Mouse (Mus musculus): Measurements from ENCODE around the gene Desi1. TPM values are rescaled to one million over a fixed set of nuclear protein-coding genes. Genes with fewer than 3 reads are reported as not detected.
A peak's percentile ranks its signal among the peaks of the same experiment; 100 is the strongest.

Desi1 gene
- polyA plus RNA-seq, 1 experiment from 2014 or later, result 20.8 TPM

- 14% methylated on average over 7 of the region's 7 CpGs for WGBS
Observed at GRCm38 (mm10) chr15:82065511-82065910, 31.8 kb upstream of the Desi1 start.

DNA sequence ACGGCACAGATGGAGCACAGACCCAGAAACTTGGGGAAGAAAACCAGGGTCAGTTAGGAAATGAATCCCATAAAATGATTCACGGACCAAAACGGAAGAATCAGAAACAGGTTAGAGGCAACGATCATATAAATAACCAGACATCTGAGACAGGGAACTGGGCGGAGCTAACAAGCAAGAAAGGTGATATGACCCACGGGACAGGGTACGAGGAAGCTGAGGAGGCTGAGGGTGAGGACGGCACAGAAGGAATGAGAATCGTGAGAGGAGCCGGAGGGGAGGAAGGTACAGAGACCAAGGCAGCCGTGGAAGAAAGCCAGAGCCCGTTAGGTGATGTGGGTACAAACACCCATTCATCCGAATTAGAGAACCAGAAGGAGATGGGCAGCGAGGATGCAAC lies 30.2 kb upstream of the Desi1 start:
- Histone ChIP-seq H3K36me3 (ENCODE audit: control insufficient read depth, insufficient read depth, low read length) (no peaks in the 10 kb centered on the region), H3K9ac (ENCODE audit: low read length) (no peak overlapping the region), H3K27me3 (ENCODE audit: control insufficient read depth, insufficient read depth, low read length) (0 out of 2 replicates have a peak, but pooled peaks cover 2% of the 10 kb centered on the region), H3K4me3 (ENCODE audit: low read depth, low read length) (no peak overlapping the region), H3K4me2 (replicated peaks; ENCODE audit: low read depth) (no peak overlapping the region), H3K4me1 (replicated peaks; ENCODE audit: control insufficient read depth, insufficient read depth) (no peaks in the 10 kb centered on the region), H3K27ac (replicated peaks) (no peak overlapping the region), H3K9me3 (ENCODE audit: control insufficient read depth, low read length) (no peaks in the 10 kb centered on the region)
- no peak for TF ChIP-seq EP300 (optimal IDR thresholded peaks at IDR 0.05)
- TF ChIP-seq CTCF (IDR thresholded peaks at IDR 0.05; ENCODE audit: low read depth), result no peak
- ATAC-seq (ENCODE audit: low FRiP score, low TSS enrichment) (no peak), DNase-seq (ENCODE audit: low spot score) (no peak)
- 54% methylated on average over 14 of the region's 14 CpGs for WGBS

More at GRCm38 (mm10) chr15:82065511-82065910, 31.8 kb upstream of the Desi1 start:
- no peak overlapping the region for H3K4me2 ChIP-seq (replicated peaks; ENCODE audit: low read depth)
- no peaks in the 10 kb centered on the region for H3K36me3 ChIP-seq (ENCODE audit: control insufficient read depth, insufficient read depth, low read length)
- no peak overlapping the region for H3K9ac ChIP-seq (ENCODE audit: low read length)
- H3K4me1 ChIP-seq (replicated peaks; ENCODE audit: control insufficient read depth, insufficient read depth), result no peaks in the 10 kb centered on the region
- peak; percentile 72 for DNase-seq (ENCODE audit: low spot score)
- ATAC-seq (ENCODE audit: low FRiP score, low TSS enrichment), result peak; percentile 78
- H3K4me3 ChIP-seq (ENCODE audit: low read depth, low read length), result no peak overlapping the region
- no peaks in the 10 kb centered on the region for H3K9me3 ChIP-seq (ENCODE audit: control insufficient read depth, low read length)
- H3K27me3 ChIP-seq (ENCODE audit: control insufficient read depth, insufficient read depth, low read length), result peaks cover 10% of the 10 kb centered on the region; the same call in 1 of the 2 replicates
- no peak overlapping the region for H3K27ac ChIP-seq (replicated peaks)
- TF ChIP-seq EP300 (optimal IDR thresholded peaks at IDR 0.05) (no peak), CTCF (IDR thresholded peaks at IDR 0.05; ENCODE audit: low read depth) (peak; percentile 87)

- TF ChIP-seq CTCF (IDR thresholded peaks at IDR 0.05; ENCODE audit: low read depth) (no peak), EP300 (optimal IDR thresholded peaks at IDR 0.05) (no peak)
- no peak for DNase-seq (ENCODE audit: low spot score)
- H3K4me1 ChIP-seq (replicated peaks; ENCODE audit: control insufficient read depth, insufficient read depth), result no peaks in the 10 kb centered on the region
- no peaks in the 10 kb centered on the region for H3K9me3 ChIP-seq (ENCODE audit: control insufficient read depth, low read length)
- H3K9ac ChIP-seq (ENCODE audit: low read length), result no peak within 1 kb of the TSS
- no peak within 1 kb of the TSS for H3K27ac ChIP-seq (replicated peaks)
- WGBS, result 81% methylated on average over 1 of the region's 1 CpGs
- no peaks in the 10 kb centered on the region for H3K36me3 ChIP-seq (ENCODE audit: control insufficient read depth, insufficient read depth, low read length)
- no peak within 1 kb of the TSS for H3K4me2 ChIP-seq (replicated peaks; ENCODE audit: low read depth)
- H3K4me3 ChIP-seq (ENCODE audit: low read depth, low read length), result no peak within 1 kb of the TSS
- no peak for ATAC-seq (ENCODE audit: low FRiP score, low TSS enrichment)
- H3K27me3 ChIP-seq (ENCODE audit: control insufficient read depth, insufficient read depth, low read length), result no peaks in the 10 kb centered on the region
Observed at GRCm38 (mm10) chr15:82058719-82059201, 25.1 kb upstream of the Desi1 start, which contains the start of gene 4930407I10Rik. 4930407I10Rik (plus strand) TSS chr15:82059151.

DNA sequence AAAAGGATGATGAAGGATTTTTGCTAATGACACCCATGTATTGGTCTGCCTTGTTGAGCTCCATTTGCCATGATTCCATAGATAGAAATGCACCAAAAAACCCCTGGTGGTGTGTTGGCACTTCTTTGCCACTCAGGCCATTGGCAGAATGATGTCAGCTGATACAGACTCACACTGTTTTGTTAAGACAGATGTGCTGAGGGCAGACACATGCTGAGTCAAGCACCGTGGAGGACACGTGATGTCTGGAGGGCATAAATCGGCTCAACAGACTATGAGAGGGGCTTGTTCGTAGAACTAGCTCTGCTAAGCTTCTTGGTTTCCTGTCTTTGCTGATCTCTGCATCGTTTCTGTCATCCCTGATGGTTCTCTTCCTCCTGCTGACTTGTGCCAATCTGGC lies 18.9 kb upstream of the Desi1 start:
- H3K9ac ChIP-seq (ENCODE audit: low read length), result no peak overlapping the region
- no peaks in the 10 kb centered on the region for H3K27me3 ChIP-seq (ENCODE audit: control insufficient read depth, insufficient read depth, low read length)
- DNase-seq (ENCODE audit: low spot score), result no peak
- no peak overlapping the region for H3K4me3 ChIP-seq (ENCODE audit: low read depth, low read length)
- no peak for ATAC-seq (ENCODE audit: low FRiP score, low TSS enrichment)
- no peak overlapping the region for H3K4me2 ChIP-seq (replicated peaks; ENCODE audit: low read depth)
- 69% methylated on average over 5 of the region's 5 CpGs for WGBS
- H3K9me3 ChIP-seq (ENCODE audit: control insufficient read depth, low read length), result no peaks in the 10 kb centered on the region
- no peak for TF ChIP-seq CTCF (IDR thresholded peaks at IDR 0.05; ENCODE audit: low read depth)
- TF ChIP-seq EP300 (optimal IDR thresholded peaks at IDR 0.05), result no peak
- no peaks in the 10 kb centered on the region for H3K36me3 ChIP-seq (ENCODE audit: control insufficient read depth, insufficient read depth, low read length)
- no peaks in the 10 kb centered on the region for H3K4me1 ChIP-seq (replicated peaks; ENCODE audit: control insufficient read depth, insufficient read depth)
- H3K27ac ChIP-seq (replicated peaks), result no peak overlapping the region

GRCm38 (mm10) chr15:82047080-82047883 lies 13.6 kb upstream of the Desi1 start, which contains the start of gene Snu13:
Snu13 (minus strand) TSS chr15:82047598.
- Histone ChIP-seq H3K4me3 (ENCODE audit: low read depth, low read length) (peak within 1 kb of the TSS; percentile 98), H3K9me3 (ENCODE audit: control insufficient read depth, low read length) (no peaks in the 10 kb centered on the region), H3K27me3 (ENCODE audit: control insufficient read depth, insufficient read depth, low read length) (no peaks in the 10 kb centered on the region), H3K9ac (ENCODE audit: low read length) (peak within 1 kb of the TSS; percentile 96), H3K4me2 (replicated peaks; ENCODE audit: low read depth) (peak within 1 kb of the TSS; percentile 94), H3K36me3 (ENCODE audit: control insufficient read depth, insufficient read depth, low read length) (peaks cover 5% of the 10 kb centered on the region; the same call in 1 of the 2 replicates), H3K27ac (replicated peaks) (peak within 1 kb of the TSS; percentile 92), H3K4me1 (replicated peaks; ENCODE audit: control insufficient read depth, insufficient read depth) (0 out of 2 replicates have a peak, but pooled peaks cover 5% of the 10 kb centered on the region)
- TF ChIP-seq CTCF (IDR thresholded peaks at IDR 0.05; ENCODE audit: low read depth), result no peak
- no peak for TF ChIP-seq EP300 (optimal IDR thresholded peaks at IDR 0.05)
- under 1% methylated on average over 74 of the region's 74 CpGs for WGBS
- ATAC-seq (ENCODE audit: low FRiP score, low TSS enrichment) (peak; percentile 85), DNase-seq (ENCODE audit: low spot score) (peak; percentile 93)
